Mouse (Mus musculus): ENCODE data around the gene Klf1.
A peak's percentile ranks its signal among the peaks of the same experiment; 100 is the strongest.

Gene Klf1

DNA sequence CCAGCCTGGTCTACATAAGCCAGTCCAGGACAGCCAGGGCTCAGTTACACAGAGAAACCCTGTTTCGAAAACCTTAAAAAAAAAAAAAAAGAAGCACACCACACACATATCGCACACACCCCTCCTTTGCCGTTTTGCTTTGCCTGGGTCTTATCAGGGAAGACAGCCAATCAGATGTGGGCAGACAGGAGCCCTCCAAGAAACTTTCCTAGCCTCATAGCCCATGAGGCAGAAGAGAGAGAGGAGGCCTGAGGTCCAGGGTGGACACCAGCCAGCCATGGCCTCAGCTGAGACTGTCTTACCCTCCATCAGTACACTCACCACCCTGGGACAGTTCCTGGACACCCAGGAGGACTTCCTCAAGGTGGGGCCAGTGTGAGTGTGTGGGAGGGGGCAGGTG lies at the start of gene Klf1:
TSS of gene Klf1 (plus strand) at position 177 of the 400 bp plus-strand sequence.
- DNase-seq (ENCODE audit: low read depth, low spot score) = no peak

DNA sequence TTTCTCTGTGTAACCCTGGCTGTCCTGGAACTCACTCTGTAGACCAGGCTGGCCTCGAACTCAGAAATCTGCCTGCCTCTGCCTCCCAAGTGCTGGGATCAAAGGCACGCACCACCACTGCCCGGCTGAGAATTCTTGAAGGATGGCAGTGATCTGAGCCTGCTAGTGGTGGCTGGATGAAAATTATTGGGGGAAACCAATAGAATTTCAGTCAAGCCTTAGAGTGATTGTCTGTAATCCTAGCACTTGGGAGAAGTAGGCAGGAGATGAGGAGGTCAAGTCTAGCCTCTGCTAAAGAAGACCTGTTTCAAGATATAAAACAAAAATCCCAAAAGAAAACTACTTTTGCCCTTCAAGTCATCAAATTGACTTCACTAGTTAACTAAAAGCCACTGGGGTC lies 45.3 kb upstream of the Klf1 start:
- DNase-seq (ENCODE audit: low read depth, low spot score) = no peak

DNA sequence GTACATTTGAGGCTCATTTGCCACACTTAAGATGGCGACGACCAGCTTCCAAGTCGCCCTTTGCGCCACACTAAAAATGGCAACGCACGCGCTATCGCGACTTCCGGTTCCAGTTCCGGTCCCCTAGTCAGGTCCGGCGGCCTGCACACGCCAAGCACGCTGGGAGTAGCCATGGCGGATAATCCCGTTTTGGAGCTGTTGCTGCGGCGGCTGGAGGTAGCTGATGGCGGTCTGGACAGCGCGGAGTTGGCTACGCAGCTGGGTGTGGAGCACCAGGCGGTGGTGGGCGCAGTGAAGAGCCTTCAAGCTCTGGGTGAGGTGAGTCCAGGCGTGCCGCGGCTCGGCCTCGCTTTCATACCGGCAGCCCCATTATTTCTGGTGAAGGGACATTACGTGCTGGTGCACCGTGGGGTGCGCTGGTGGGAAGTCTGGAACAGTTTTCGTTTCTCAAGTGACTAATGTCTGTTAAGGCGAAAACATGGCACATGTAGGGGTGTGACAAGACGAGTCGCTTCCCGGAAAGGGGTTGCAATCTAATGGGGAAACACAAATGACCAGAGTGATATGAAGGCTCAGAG lies 44.8 kb upstream of the Klf1 start, which contains the start of gene Farsa:
TSS of gene Farsa (plus strand) at position 126 of the 578 bp plus-strand sequence.
- DNase-seq (ENCODE audit: low read depth, low spot score) = peak; percentile 80

GRCm38 (mm10) chr8:84871376-84872308 lies 30.1 kb upstream of the Klf1 start, which contains the start of gene Syce2:
Syce2 (plus strand) TSS chr8:84872111.
- no peak for DNase-seq (ENCODE audit: low read depth, low spot score)

DNA sequence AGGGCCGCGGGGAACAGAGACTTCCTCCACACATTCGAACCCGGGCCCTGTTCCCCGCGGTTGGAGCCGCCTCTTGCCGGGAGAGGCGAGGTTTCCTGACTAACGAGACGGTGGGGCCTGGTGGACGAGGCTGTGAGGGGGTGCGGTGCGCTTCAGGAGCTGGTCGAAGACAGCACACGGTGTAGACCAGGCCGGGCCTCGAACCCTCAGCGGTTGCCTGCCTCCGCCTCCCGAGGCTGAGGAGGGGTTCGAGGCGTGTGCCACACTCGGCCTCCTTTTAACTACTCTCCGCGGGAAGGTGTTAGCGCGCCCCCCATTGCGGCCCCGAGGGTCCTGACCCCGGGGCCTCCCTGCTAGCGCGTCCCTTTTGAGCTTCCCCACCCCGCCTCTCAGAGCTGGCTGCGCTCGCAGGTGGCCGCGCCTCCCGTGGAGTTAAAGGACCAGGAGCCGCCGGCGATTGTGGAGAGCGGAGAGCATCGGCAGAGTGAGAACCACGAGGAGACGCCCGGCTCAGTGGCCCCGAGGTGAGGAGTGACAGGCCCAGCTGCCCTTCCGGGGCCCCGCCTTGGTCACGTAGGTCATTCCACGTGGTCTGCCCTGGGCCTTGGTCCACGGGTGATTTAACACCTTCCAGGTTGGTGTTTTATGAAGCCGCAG lies 29.3 kb upstream of the Klf1 start:
- no peak for DNase-seq (ENCODE audit: low read depth, low spot score)

- DNase-seq (ENCODE audit: low read depth, low spot score) = no peak
Observed at GRCm38 (mm10) chr8:84873016-84873415, 28.7 kb upstream of the Klf1 start.

- no peak for DNase-seq (ENCODE audit: low read depth, low spot score)
Observed at GRCm38 (mm10) chr8:84874339-84874738, 27.4 kb upstream of the Klf1 start.

DNA sequence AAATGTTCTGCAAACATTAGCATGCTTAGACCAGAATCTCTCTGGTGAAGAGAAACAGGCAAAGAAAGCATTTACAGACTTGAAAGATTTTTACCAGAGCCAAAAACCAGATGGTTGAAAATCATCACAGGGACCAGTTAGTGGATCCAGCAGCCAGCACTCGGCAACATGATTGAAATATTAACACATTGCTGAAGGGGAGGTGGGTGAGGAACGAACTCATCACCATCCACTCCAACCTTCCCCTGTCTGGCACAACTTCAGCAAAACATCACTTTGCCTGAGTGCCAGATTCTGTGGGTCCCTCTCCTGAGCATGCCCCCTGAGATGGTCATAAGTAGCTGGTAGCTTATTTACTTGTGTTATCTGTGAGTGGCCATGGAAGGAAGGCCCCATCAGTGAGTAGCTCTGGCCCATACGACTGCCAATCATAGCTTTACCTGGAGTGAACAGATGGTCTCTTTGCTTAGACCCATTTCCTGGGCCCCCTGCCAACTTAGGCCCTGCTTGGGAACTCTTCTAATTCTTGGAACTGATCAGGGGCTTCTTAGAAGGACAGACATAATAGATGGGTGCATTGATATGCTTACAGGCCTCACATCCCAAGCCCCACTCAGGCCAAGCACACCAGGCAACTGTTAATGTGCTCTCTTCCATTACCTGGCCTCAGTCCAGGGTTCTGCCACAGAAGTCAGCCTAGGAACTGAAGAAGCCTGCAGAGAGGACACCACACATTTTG lies 24.3 kb upstream of the Klf1 start:
- no peak for DNase-seq (ENCODE audit: low read depth, low spot score)

GRCm38 (mm10) chr8:84878915-84879314 lies 22.8 kb upstream of the Klf1 start:
- DNase-seq (ENCODE audit: low read depth, low spot score) = no peak

GRCm38 (mm10) chr8:84884728-84885127 lies 17.0 kb upstream of the Klf1 start:
- DNase-seq (ENCODE audit: low read depth, low spot score) = no peak

DNA sequence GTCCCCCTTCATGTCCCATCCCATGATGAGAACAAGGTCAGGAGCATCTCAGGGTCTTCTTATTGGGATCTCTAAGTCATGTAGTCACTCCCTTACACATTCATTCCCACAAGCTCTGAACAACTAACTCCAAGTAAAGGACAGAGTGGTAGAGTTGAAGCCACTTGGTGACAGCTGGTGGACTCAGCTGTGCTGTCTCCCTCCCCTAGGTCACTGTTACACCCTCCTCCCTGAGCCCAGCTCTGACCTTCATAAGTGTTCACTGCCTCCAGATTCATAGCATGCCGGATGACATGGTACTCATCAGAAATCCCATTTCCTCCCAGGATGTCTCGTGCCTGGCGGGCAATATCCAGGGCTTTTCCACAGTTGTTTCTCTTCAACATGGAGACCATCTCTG lies 13.4 kb upstream of the Klf1 start:
- DNase-seq (ENCODE audit: low read depth, low spot score) = no peak

DNA sequence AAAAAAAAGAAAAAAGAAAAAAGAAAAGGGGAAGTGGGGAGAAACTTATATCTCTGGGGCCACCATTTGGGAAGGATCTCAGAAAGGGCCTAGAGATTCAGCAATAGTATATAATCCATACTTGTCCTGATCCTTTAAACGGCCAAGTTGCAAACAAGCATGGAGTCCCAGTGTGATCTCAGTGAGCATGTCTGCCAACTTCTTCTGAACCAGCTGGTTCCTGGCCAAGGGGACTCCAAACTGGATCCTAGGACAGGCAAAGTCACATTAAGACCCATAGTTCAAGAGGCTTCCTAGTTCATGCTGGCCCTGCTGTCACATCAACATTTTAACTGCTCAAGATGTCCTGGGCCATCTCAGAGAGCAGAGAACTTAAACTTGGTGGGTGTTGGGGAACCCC lies 12.6 kb upstream of the Klf1 start:
- no peak for DNase-seq (ENCODE audit: low read depth, low spot score)

DNA sequence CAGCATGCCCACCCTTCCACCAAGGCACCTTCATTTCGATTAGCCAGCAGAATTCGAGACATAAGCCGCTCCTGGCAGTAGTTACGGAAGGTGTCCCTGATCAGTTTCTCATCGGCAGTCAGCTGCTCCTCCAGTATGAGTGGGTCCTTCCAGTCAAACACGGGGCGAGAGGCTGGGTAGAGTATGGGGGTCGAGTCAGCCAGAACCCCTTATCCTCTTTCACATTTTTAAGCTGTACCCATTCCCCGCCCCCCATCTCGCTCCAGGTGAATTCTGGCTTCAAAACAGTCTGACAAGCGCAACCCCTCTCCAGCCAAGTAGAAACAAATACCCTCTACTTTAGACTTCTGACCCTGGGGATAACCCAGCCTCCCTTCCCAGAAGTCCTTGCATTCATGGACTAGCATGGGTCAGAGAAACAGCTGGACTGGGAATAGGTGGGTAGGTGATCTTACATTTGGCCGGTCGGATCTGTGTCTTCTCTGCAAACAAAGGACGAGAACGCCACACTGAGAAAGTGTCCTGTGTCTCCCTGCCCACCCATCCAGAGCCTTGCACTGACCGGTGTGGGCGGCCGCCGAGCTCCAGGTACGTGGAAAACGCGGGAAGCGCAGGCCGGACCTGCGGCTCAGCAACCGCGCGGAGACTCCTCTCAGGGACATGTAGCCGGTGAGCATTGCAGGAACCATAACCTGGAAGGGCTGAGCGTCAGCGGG lies 8.6 kb upstream of the Klf1 start:
- DNase-seq (ENCODE audit: low read depth, low spot score) = no peak

DNA sequence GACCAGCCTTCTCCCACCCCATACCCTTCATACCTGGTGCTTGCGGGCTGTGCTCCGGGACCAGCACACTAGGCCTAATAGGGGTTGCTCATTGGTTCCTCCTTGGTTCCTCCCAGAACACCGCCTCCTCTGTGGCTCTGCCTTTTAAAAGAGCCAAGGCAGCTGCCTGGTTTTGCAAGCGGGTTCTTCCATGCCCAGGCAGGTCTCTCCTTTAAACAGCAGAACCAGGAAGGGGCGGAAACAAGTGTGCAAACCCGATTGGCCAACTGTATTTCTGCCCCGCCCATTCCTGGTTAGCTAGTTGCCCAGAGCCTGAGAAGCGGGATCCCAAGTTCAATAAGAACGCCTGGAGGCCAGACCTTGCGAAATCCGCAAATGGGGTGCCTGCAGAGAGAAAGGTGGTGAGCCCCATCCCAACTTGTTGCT lies 8.0 kb upstream of the Klf1 start, which contains the start of gene Gcdh:
TSS of gene Gcdh (minus strand) at position 213 of the 426 bp plus-strand sequence.
- DNase-seq (ENCODE audit: low read depth, low spot score) = peak; percentile 94

- DNase-seq (ENCODE audit: low read depth, low spot score) = no peak
Observed at GRCm38 (mm10) chr8:84895963-84896362, 5.8 kb upstream of the Klf1 start.

GRCm38 (mm10) chr8:84901071-84901470 lies 657 bp upstream of the Klf1 start:
- no peak for DNase-seq (ENCODE audit: low read depth, low spot score)

GRCm38 (mm10) chr8:84902367-84902919 lies 715 bp downstream of the Klf1 start:
- DNase-seq (ENCODE audit: low read depth, low spot score) = no peak

DNA sequence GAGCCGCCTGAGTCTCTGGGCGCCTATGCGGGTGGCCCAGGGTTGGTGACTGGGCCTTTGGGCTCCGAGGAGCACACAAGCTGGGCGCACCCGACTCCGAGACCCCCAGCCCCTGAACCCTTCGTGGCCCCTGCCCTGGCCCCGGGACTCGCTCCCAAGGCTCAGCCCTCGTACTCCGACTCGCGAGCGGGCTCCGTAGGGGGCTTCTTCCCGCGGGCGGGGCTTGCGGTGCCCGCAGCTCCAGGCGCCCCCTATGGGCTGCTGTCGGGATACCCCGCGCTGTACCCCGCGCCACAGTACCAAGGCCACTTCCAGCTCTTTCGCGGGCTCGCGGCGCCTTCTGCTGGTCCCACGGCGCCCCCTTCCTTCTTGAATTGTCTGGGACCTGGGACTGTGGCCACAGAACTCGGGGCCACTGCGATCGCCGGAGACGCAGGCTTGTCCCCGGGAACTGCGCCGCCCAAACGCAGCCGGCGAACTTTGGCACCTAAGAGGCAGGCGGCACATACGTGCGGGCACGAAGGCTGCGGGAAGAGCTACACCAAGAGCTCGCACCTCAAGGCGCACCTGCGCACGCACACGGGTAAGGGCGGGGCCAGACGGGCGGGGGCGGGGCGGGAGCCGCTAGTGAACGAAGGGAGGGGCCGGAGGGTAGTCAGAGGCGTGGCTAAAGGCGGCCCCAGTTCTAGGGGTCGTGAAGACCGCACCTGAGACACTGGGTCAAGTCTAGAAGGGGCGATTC lies 1.4 kb downstream of the Klf1 start:
- peak; percentile 47 for DNase-seq (ENCODE audit: low read depth, low spot score)

- no peak for DNase-seq (ENCODE audit: low read depth, low spot score)
Observed at GRCm38 (mm10) chr8:84904351-84904750, 2.6 kb downstream of the Klf1 start.

DNA sequence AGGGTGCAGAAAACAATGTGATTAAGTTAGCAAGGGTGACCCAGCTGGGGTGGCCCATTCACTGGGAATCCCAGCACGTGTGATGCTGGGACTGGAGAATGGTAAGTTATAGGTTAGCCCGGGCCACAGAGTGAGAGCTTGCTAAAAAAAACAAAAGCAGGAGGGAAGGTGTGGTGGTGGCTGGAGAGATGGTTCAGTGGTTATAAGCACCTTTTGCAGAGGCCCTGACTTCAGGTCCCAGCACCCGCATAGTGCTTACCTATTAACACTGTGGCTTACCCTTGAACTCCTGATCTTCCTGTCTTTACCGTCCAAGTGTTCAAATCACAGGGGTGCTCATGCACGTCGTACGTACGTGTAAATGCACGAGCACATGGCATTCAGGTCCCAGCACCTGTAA lies 5.3 kb downstream of the Klf1 start:
- no peak for DNase-seq (ENCODE audit: low read depth, low spot score)

All from brain, embryonic 18.5 days (tissue).